Mouse (Mus musculus): Measurements from ENCODE around the gene Cwc25.
A peak's percentile ranks its signal among the peaks of the same experiment; 100 is the strongest.

Gene Cwc25

DNA sequence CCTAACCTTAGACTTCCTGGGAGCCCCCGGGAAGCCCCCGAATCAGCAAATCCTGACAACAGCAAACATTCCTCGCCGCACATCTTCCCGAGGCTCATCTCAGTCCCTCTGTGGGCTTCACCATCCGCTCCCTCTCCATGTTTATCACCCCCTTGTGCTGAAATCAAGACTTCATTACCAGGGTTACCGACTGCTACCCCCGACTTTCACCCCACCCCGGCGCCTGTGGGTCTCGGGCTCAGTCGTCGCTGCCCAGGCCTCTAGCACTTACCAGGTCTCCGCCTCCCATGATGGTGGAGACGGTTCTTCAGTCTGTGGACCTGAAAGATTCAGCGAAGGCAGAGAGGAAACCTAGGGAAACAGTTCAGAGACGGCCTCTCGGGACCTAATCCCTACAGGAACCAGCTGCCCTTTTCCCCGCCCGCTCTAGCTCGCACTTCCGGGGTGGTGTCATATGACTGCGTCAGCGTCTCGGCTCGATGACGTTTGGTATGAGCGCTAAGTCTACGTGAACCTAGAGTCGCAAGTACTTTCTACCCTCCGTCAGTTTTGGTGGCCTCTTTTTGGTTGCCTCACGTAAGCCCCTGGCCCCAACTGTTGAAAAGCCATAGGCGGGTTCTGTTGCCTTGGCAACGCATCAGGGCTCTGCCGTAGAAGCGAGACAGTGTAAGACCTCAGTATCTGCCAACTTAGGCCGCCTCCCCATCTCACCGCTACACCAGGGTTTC lies at the start of gene Cwc25:
Gene Cwc25 (minus strand): TSS at position 403 of the 728 bp plus-strand sequence.
- peak; percentile 95 for DNase-seq (ENCODE audit: extremely low spot score)

DNA sequence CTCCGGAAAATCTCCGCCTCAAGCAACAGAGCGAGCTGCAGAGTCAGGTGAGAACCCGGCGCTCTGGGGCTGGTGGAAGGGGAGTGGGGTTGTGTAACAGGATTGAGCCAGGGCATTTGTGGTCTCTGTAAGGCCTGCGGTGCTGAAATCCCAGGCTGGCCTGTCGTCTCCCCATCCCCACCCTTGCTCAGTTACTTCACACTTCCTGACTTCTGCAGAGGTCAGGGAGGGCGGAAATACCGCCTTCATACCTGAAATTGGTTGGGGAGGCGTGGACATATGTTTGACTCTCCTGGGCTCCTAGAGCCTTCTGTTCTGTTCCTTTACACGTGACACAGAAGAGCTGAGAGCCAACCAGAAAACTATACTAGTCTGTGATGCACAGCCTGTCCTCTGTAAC lies 49.4 kb upstream of the Cwc25 start:
- no peak for DNase-seq (ENCODE audit: extremely low spot score)

DNA sequence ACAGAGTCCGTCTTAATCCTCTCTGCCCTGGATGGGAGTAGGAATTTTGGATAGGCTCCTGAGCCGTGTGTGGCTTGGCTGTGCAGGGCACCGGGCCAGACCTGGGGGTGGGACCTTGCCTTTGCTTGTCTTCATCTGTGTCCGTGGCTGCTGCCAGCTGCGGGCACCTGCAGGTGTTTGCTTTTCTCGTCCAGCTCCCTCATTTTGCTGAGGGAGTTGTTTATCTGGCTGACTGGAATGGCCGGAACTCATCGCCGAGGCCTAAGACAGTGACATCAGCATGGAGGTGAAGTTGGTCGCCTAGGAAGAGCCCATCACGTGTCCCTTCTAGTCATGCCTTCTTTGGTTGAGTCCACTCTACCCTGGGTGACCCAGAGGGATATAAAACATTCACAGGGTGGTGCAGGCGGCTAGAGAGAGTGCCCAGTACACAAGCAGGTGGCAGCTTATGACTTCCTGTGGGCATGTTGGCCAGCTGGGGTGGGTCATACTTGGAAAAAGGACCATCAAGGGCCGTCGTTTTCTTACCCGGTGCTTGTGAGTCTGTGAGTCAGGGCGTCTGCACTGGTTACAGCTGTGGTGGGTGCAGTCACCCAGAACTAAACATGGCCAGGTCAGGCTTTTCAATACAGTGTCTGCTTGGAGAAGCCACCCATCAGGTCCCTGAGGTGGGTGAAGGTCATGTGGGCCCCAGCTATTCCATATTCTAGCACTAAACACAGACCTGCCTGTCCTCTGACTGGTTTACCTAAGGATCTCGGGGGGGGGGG lies 47.6 kb upstream of the Cwc25 start:
- DNase-seq (ENCODE audit: extremely low spot score): no peak

DNA sequence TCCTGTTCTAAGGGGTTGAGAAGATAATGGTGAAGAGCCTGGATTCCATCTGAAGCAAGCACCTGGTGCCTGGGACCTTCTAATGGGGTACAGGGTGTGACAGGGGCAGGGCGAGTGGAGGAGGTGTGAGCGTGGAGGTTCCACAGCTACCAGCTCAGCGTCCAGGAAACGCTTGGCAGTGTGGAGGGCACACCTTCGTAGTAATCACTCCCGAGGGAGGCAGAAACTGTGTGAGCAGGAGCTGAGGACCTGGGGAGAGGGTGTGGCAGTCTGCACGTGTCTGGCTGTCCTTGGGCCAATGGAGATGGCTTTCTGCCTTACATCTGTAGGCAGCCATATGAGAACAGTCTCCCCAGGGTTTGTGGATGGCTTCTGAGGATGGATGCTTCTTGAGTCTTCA lies 46.7 kb upstream of the Cwc25 start:
- DNase-seq (ENCODE audit: extremely low spot score): no peak

DNA sequence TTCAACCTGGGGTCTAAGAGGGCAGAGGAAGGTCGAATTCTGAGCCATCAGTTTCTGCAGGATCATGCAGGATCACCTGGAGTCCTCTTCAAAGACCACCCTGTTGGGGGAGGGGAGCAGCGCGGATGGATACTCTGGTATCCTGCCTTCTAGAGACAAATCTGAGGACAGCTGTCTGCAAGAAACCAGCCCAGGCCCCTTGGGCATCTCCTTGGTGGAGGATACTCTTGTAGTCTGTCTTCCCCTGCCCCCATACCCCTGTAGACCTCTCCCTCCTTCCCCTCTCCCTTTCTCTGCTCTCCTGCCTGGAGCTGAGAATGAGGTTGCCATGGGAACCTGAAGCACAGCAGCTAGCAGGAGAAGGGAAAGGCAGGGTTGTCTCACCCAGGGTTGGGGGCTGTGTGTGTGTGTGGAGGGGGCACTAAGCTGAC lies 46.1 kb upstream of the Cwc25 start:
- peak; percentile 76 for DNase-seq (ENCODE audit: extremely low spot score)

DNA sequence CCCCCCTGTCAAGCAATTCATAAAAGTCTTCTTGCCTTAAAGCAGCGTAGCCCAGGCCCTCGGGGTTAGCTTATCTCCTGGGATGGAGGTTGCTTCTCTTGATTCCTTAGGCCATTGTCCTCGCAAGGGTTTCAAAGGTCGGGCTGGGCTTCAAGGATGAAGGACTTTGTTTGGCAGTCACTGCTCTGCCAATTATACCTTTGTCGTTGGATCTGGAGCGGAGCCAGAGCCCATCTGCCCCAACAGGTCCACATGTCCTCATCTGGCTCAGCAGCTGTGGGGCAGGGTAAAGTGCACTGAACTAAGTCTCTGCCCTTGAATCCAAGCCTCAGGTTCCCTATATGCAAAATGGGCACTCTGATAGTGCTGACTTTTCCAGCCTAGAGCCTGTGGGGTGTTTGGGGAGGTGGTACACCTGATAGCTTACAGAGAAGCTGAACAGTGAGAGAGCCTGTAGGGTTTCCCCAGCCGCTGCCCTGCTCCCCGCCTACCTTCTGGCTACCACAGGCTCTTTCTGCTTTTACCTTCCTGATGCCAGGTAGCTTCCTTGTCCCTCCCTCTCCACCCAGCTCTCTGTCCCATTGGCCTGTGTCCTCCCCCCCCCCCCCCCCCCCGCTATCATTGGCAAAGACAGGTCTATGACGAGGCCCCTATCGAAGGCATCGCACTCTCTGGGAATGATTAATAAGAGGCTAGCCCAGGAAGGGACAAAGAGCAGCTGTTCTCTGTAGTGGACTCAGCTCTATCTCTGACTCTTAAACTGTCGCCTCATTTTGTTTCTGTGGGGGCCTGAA lies 45.4 kb upstream of the Cwc25 start:
- DNase-seq (ENCODE audit: extremely low spot score): peak; percentile 31

DNA sequence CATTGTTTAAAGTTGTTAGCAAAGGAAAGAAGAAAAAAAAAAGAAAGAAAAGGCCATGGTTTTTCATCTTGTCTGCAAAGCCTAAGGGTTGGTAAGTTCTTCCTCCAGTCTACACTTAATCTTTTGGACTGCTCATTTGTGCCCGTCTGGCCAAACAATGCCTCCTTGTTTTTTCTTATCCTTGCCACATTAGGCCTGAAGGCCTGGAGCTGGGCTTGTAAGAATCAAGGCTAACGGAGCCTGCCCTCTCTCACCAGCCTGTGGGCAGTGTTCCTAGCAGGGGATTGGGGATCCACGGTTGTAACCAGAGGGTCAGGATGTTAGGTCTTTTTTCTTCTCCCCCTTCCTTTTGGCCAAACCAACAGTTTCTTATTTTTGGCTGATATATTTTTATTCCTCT lies 44.6 kb upstream of the Cwc25 start:
- DNase-seq (ENCODE audit: extremely low spot score): no peak

DNA sequence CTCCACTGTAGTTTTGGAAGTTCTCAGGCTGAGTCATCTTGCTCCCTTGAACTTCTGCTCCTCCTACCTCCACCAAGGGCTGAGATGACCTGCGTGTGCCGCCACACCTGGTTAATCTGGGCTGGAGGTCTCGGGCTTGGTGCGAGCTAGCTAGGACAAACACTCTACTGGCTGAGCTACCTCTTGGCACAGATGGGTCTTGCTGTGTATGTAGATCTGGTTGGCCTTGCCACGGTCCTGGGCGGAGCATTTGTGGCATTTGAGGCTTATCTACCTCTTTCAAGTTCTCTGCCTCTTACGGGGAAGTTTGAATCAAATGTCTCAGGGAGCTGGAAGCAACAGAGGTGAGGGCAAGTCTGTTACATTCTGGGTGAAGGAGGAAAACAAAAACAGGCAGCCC lies 44.0 kb upstream of the Cwc25 start:
- no peak for DNase-seq (ENCODE audit: extremely low spot score)

DNA sequence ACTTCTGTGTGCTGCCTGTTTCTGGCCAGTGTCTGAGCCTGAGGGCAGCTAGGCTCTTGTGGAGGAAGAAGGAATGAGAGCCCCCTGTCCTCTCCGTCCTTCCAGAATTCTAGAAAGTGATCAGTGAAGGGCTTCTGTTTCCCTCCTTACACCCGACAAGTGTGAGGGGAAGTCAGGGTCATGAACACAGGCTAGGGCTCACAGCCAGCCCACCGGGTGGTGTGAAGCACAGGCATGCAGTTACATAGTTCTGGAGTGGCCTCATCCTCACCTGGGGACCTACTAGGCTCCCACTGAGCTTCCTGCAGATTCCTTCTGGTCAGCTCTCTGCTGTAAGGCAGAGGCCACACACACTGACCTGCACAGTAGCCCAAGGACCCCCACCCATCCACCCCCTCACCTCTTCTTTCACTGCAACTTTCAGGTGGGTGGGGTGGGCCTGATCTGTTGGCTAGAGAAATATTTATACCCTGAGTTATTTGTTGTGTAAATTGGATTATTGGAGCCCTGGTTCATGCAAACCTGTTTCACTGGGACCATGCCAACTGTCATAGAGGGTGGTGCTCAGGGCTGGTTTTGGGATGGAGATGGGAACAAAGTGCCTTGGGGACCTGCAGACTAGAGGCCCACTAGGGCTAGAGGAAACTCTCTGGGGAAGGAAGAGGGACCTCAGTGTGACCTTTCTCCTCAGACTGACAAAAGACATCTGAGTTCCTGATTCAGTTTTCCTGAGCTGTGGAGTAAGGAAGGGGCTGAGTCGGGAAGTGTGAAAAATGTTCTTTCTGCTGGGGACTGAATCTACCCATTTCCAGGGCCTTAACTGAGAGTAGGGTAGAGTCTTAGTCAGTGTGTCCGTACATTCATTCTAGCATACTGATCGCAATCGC lies 43.1 kb upstream of the Cwc25 start:
- DNase-seq (ENCODE audit: extremely low spot score): no peak

DNA sequence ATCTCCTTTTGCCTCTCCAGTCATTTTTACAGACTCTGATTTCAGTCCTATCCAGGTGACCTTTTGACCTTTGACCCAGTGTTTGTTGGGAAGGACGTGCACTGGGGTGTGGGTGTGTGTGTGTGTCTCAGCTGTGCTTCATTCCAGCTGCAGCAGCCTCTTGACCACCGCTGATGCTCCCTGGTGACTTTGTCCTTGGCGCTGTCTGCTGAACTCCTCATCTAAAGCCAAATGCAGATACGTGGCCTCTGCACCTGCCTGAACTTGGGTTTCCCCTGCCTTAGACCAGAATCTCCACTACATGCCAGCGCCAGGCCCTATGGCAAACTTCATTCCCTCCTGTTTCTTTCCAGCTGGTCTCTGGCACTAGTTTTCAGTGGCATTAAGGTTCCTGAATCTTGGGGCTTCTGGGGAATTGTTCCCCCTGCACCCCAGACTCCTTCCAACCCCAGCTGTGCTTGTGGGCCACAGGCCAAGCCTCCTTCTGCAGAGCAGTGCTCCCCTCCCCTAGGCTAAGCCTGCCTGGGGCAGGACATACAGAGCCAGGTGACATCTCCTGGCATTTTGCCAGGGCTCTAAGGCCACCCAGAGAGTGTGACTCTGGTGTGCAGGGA lies 42.4 kb upstream of the Cwc25 start:
- DNase-seq (ENCODE audit: extremely low spot score): no peak

DNA sequence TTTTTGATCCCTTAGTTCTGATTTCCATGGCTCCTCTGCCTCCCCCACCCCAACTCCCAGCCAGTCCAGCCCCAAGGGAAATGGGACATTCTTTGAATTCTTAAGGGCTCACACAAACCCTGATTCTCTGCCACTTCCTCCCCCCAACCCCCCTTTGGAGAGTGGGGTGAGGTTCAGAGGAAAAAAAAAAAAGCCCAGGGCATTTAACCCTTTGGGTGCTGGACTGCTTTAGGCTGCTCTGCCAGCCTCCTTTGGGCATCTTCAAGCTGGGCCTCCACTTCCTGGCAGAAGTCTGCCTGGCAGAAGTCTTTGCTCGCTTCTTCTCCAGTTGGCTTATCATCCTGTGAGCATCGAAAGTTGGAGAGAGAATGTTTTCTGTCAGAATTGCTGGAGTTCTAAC lies 41.7 kb upstream of the Cwc25 start:
- DNase-seq (ENCODE audit: extremely low spot score): peak; percentile 58

DNA sequence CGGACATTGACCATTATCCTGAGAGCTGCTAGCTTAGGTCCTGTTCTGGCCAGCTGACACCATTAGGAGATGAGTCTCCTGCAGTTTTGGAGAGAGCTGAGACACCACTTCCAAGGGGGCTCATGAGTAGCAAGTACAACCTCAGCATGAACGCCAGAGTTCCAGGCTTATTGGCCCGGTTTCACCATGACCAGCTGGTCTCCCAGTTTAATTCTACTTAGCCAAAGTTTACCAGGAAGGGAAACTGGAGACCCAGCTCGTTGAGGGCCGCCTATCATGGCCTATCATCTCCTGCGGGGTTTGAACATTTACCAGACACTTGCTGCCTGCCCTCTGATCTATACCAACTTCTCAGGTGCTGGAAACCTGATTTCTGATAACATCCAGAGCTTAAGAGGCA lies 41.3 kb upstream of the Cwc25 start:
- DNase-seq (ENCODE audit: extremely low spot score): no peak

DNA sequence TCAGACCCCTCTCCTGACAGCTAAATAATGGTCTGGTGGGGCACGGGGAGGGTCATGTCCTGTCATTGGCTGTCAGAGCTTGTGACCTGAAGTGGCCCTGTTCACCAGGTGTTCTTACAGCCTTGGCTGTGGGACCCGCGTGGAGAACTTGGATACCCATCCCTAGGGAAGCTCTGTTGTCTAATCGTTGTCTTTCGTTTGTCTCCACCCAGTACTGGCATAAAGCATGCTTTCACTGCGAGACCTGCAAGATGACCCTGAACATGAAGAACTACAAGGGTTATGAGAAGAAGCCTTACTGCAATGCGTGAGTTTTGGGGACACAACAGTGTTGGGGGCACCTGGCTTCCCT lies 40.2 kb upstream of the Cwc25 start:
- no peak for DNase-seq (ENCODE audit: extremely low spot score)

DNA sequence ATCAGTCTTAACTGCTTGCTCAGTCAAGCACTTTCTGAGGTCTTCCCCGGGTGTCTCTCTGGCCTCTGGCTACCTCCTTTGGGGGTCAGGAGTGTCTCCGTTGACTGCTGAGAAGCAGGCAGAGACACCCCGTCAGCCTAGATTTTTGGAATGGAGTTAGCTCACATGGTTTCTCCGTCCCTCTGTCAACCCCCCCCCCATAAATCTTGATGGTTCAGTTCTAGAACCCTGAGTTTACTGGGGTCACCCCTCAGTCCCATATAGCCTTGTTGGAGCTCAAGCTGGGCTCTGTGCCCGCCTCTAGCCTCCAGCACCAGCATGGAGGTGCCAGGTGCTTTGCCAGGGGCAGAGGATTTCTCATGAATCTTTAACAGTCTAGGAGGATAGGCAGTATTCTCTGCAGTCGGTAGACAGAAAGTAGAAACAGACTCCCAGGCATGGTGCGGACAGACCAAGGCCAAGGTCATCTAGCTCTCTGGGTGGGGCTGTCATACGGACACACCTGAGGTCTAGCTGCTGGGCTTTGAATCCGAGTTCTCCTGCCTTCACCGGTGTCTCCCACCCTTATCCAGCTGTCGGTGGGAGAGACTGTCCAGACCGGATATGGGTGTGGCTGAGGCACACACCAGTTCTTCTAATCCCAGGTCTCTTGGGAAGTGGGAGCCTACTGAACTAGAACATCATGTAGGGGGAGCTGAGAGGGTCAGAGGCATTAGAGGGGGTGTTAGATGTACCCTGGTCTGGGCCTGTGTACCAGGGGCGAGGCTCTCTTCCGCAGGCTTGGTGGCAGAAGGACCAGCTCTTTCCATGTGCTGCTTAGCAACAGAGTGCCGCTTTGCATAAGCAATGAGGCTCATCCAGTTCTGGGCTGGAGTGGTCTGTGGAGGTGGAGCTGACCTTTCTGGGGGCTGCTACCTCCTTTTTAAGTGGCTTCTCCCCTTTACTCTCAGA lies 39.6 kb upstream of the Cwc25 start:
- DNase-seq (ENCODE audit: extremely low spot score): peak; percentile 22

DNA sequence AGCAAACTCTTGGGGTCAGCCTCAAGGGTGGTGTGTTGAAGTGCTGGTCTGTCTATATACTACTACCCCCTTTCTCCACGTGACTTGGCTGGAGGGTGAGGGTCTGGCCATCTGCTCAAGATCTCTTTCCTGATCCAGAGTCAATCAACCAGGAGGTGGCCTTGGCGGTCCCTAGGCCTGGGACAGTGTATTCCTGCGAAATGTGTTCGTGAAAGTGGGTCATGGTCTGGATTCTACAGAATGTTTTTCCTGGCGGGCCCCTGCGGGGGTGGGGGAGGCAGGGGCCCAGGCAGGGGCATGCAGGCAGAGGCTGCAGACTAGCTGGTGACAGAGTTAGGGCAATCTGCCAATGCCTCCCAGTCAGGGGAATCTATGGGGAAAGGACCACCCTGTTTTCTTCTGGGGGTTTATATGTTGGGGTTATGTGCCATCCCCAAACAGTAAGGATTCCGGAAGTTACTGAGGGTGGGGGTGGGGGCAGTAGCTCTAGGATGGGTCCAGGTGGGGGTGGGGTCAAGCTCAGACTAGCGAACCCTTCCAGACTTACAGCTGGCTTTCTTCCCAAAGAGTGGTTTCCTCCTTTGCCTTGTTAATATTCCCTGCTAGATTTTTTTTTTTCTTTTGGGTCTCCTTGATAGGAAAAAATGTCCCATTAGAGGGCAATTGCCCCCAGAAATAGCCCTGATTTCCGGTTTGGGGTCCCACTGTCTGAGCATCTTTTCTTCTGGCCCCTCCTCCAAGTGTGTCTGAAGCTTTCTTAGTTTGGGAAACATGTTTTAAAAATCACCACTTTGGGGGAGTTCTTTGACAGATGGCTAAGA lies 38.7 kb upstream of the Cwc25 start:
- no peak for DNase-seq (ENCODE audit: extremely low spot score)

DNA sequence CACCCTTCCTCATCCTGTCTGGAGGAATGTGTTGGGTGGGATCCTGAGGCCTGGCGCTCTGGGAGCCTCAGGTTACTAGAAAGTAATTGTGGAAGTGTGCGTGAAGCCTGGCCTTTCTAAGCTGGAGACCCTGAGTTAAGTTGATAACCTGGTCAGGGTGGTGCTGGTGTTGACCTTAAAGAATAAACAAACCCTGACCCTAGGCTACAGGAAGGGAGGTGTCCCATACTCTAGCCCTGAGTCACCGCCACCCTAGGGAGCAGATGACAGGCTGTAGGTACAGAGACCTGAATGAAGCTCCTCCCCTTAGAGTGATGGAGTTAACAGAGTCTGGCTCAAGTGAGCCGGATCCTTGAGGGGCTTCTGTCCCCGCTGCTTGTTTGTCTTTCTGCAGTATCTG lies 37.5 kb upstream of the Cwc25 start:
- no peak for DNase-seq (ENCODE audit: extremely low spot score)

DNA sequence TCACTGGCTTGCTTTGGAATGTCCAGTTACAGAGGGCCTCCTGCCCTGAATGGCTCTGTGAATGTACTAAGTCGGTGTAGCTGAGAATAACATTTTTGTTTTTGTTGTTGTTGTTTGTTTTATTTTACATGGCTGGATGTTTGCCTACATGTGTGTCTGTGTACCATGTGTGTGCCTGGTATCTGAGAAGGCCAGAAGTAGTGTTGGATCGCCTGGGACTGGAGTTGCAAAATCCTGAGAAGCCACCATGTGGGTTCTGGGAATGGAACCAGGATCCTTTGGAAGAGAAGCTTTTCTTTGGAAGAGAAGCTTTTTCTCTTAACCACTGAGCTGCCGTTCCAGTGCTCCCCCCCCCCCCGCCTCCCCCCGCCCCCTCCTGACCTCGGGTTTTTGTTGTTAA lies 36.1 kb upstream of the Cwc25 start:
- DNase-seq (ENCODE audit: extremely low spot score): no peak

DNA sequence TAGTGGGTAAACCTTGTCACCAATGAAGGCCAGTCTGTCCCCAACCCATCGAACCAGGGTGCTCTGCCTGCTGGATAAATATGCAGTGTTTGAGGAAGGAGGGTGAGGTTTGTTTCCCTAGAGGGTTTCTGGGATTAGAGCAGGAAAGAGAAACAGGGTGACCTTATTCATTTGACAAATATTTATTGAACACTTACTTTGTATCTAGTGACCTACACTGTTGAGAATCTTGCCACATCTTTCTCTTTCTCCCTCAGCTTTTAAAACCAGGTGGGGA lies 35.8 kb upstream of the Cwc25 start:
- no peak for DNase-seq (ENCODE audit: extremely low spot score)

DNA sequence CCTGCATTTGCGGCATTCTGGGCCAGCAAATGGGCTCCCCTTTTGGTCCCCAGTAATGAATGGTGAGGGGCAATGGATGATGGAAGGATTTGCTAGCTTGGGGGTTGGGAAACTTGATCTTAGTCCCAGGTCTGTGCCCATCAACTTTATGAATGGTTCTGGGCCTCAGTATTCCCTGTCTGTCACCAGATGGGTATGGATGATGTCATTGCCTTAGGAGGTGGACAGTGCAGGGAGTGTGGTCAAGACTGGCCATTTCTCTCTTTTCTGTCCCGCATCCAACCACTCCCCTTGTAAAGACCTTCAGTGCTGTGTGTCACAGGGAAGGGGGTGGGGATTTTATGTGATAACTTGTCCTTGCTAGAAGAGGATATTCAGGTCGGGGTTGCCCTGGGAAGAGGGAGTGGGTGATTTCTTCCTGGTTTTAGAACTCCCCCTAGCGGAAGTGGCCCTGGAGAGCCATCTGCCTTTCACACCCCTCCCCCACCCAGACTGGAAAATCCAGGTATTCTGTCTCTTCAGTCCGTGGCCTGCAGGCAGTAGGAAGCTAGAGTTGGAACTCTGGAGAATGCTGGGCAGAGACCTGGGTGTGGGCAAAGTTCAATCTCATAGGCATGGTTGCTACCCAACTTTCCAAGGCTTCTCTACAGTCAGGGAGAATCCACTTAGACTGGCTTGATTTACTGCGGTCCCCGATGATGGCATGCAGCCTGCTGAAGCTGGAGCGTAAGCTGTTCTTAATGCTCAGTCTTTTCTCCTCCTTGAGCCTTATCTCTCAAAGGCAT lies 35.2 kb upstream of the Cwc25 start:
- peak; percentile 77 for DNase-seq (ENCODE audit: extremely low spot score)
